Mouse (Mus musculus) ovary, adult 18-20 months (tissue): ENCODE results near the gene Fstl4.

Experiments
- DNase-seq: peaks from one replicate; pipeline ENCODE4 v3.0.0; 2022; ENCODE audit warnings: low spot score, mixed read lengths

Fstl4 gene

DNA sequence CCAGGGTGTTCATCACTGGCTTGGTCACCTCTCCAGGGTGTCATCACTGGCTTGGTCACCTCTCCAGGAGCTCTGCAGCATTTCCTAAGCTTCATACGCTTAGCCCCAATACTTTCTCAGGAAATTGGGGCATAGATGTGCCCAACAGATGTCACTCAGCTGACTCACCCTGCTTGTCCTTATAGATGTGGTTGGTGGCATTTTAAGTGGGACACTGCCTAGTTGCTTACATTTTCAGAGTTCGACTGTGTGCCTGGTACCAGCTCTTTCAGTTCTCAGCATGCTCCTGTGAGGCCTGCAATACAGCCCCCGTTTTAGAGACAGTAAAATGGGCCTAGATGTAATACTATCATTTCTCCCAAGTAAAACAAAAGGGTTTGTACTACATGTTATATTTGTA, 8.6 kb downstream of the Fstl4 start:
- DNase-seq = no peak

DNA sequence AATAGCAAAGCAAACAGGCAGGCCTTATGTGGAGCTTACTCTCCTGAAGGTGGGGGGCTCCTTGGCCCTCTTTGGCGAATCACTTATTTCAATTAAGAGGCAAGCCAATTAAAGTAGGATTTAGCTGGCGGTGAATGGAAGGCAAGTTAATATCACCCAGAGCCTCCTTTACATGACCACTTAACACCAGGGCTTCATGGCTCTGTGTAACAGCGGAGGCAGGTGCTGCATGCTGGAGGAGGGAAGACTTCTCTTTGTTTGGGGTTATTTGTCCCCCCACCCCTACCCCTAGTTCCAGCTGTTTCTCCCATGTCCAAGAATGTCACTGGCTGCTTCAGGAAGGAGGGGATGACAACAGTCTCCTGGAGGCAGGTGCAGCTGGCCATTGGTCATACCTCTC, 10.9 kb downstream of the Fstl4 start:
- DNase-seq = no peak

- DNase-seq = no peak
These were observed 18.0 kb downstream of the Fstl4 start for GRCm38 (mm10) chr11:52782426-52782825.

- no peak for DNase-seq
These were observed 29.9 kb downstream of the Fstl4 start for GRCm38 (mm10) chr11:52794331-52794730.

DNA sequence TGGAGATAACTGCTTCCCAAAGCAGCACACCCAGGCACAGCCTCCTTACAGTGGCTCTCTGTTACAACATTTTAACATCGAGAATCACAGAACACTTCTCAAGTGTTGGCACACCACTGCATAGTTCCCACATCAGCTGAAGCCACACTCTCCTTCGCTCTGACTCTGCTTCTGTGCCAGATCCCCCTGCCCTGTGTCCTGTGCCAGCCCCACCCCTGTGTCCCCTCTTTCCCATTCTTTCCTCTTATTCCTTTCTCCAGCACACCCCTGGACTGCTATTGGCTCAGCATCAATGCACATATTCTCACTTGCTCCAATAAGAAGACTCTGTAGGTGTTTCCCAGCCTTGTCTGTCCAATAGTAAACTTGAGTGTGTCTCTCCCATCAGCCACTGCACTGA, 45.1 kb downstream of the Fstl4 start:
- no peak for DNase-seq

DNA sequence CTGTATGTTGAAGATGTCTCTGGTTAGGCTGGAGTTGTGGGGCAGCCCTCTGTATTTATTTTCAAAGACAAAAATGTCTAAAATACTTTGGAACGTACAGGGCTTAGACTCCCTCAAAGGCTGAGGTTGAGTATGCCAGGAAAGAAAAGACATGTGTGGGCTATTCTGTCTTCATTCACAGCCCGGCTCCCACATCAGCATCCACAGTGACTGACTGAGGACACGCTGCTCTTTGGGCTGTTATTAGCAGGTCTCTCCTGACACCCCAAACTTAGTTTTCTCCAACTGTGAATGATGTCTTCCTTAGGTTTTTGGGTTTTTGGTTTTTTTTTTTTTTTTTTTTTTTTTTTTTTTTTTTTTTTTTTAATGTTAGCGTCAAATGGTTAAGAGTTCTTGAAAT, 51.6 kb downstream of the Fstl4 start:
- DNase-seq = no peak

GRCm38 (mm10) chr11:52820336-52820905, 56.0 kb downstream of the Fstl4 start:
- DNase-seq = no peak

GRCm38 (mm10) chr11:52826591-52826990, 62.2 kb downstream of the Fstl4 start:
- no peak for DNase-seq

GRCm38 (mm10) chr11:52831631-52832310, 67.3 kb downstream of the Fstl4 start:
- no peak for DNase-seq

GRCm38 (mm10) chr11:52832311-52832675, 67.9 kb downstream of the Fstl4 start:
- DNase-seq = no peak

- no peak for DNase-seq
These were observed 84.3 kb downstream of the Fstl4 start for GRCm38 (mm10) chr11:52848691-52849090.

DNA sequence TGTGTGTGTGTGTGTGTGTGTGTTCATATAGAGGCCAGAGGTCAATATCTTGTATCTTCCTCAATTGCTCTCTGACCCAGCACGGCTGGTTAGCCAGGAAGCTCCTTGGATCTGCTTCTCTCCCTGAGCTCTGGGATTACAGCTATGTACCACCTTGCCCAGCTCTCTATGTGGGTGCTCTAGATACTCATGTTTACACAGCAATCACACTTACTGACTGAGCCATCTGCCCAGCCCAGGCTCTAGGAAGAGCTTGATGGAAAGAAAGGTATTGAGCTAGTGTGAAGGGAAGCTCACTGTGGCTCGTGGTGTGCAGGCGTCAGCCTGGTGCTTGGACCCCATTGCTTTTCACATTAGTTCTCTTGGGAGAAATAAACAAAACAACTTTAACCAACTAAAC, 85.6 kb downstream of the Fstl4 start:
- DNase-seq = no peak

GRCm38 (mm10) chr11:52872846-52873512, 108.5 kb downstream of the Fstl4 start:
- no peak for DNase-seq

GRCm38 (mm10) chr11:52875916-52876765, 111.7 kb downstream of the Fstl4 start:
- DNase-seq = no peak

GRCm38 (mm10) chr11:52877662-52878061, 113.2 kb downstream of the Fstl4 start:
- DNase-seq = no peak

- no peak for DNase-seq
These were observed 115.5 kb downstream of the Fstl4 start for GRCm38 (mm10) chr11:52879958-52880357.

- DNase-seq = no peak
These were observed 122.3 kb downstream of the Fstl4 start for GRCm38 (mm10) chr11:52886559-52887303.

DNA sequence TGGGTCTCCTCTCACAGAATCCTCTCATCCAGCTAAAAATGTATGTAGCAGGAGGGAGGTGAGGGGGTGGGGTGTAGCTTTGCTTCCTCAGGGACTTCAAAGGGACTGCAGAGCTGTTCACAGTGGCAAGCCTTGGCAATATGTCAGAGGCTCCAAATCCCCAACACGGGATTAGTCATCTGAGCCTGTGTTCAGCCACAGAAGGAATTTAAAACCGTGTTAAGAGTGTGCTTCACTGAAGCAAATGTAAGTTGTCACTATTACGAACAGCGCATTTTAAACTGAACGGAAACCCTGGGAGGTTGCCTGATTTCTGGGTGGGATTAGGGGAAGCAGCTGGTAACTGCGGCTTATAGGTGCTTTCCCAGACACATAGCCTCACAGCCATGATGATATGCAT, 123.7 kb downstream of the Fstl4 start:
- DNase-seq = no peak

DNA sequence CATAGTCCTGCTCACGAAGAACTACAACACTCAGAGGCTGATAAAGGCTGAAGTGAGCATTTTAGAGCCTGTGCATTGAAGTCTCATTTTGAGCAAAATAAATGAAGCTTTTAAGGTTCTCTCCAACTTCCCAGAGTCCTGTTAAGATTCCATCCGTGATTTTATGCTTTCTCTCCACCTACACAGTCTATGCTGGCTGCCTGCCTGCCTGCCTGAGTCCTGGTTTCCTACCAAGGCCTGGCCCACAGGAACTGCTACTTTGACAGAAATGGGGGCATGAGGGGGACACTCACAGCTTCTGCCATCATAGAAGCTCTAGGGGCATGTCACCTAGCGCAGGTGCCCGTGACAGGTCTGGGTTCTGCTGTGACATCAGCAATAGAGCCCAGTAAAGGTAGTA, 125.1 kb downstream of the Fstl4 start:
- DNase-seq = no peak

GRCm38 (mm10) chr11:52890156-52890555, 125.7 kb downstream of the Fstl4 start:
- DNase-seq = no peak

DNA sequence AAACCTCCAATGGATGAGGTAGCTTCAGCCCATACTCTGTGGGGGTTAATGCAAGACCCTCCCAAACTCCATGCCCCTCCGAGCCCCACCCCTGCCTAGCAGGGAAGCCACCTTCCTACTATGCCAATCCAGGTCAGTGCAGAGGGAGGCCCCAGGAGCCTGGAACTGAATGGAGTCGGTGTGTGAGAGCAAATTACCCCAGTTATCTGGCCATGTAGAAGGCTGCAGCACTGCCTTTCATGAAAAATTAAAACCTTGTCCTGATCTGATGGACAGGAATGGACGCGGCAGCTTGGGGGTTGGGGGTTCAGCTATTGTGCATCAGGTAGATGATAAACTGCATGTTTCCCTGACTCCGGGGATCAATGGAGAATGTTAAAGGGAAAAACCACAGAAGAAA, 139.7 kb downstream of the Fstl4 start:
- DNase-seq = no peak

DNA sequence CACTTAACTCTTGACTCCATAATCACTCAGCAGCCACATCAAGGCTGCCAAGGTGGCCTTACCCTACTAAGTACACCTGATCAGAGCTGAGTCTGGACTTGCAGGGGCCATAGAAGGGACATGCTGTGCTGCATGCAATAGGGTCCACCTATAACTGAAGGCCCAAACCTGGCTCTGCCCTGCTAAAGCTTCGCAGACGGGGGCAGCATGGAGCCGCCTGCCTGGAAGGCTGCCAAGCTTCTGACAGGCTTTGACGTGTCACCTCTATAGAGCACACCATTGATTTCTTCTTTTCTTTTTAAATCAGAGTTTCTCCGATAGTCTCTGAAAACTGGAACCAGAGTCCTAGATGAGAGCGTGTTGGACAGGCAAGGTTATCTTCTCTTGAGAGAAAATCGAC, 146.4 kb downstream of the Fstl4 start:
- no peak for DNase-seq
